Mouse (Mus musculus) cerebellum, adult (tissue): ENCODE measurements around the gene Fez2.

Experiments
- ATAC-seq: cut with Nextera tagmentation; 2 replicates; pipeline ENCODE4 v1.9.2; 2017; ENCODE audit warnings: mild to moderate bottlenecking, moderate library complexity, mixed read lengths; ENCODE audit not compliant: insufficient number of reproducible peaks, low FRiP score, low TSS enrichment

Gene Fez2

GRCm38 (mm10) chr17:78409900-78410299 lies 8.1 kb downstream of the Fez2 start:
- no peak for ATAC-seq

- no peak for ATAC-seq
Observed at GRCm38 (mm10) chr17:78408386-78408785, 9.6 kb downstream of the Fez2 start.

- no peak for ATAC-seq
Observed at GRCm38 (mm10) chr17:78407581-78407980, 10.4 kb downstream of the Fez2 start.

GRCm38 (mm10) chr17:78406854-78407253 lies 11.1 kb downstream of the Fez2 start:
- ATAC-seq: no peak

- ATAC-seq: peak; percentile 86
Observed at GRCm38 (mm10) chr17:78405336-78405735, 12.6 kb downstream of the Fez2 start.

GRCm38 (mm10) chr17:78403804-78404203 lies 14.1 kb downstream of the Fez2 start:
- ATAC-seq: no peak

GRCm38 (mm10) chr17:78403229-78403628 lies 14.7 kb downstream of the Fez2 start:
- no peak for ATAC-seq

GRCm38 (mm10) chr17:78402174-78402573 lies 15.8 kb downstream of the Fez2 start:
- no peak for ATAC-seq

GRCm38 (mm10) chr17:78401713-78402112 lies 16.2 kb downstream of the Fez2 start:
- peak; percentile 75 for ATAC-seq

GRCm38 (mm10) chr17:78401311-78401710 lies 16.6 kb downstream of the Fez2 start:
- no peak for ATAC-seq

- ATAC-seq: no peak
Observed at GRCm38 (mm10) chr17:78400130-78400840, 17.7 kb downstream of the Fez2 start.

GRCm38 (mm10) chr17:78392401-78393087 lies 25.4 kb downstream of the Fez2 start:
- ATAC-seq: no peak

- ATAC-seq: no peak
Observed at GRCm38 (mm10) chr17:78389573-78389972, 28.4 kb downstream of the Fez2 start.

- no peak for ATAC-seq
Observed at GRCm38 (mm10) chr17:78388101-78388847, 29.7 kb downstream of the Fez2 start.

- no peak for ATAC-seq
Observed at GRCm38 (mm10) chr17:78387665-78388064, 30.3 kb downstream of the Fez2 start.

- no peak for ATAC-seq
Observed at GRCm38 (mm10) chr17:78382321-78382720, 35.6 kb downstream of the Fez2 start.

GRCm38 (mm10) chr17:78379730-78380245 lies 38.2 kb downstream of the Fez2 start:
- no peak for ATAC-seq

- ATAC-seq: no peak
Observed at GRCm38 (mm10) chr17:78379079-78379729, 38.7 kb downstream of the Fez2 start.

- no peak for ATAC-seq
Observed at GRCm38 (mm10) chr17:78376587-78376986, 41.4 kb downstream of the Fez2 start.

GRCm38 (mm10) chr17:78374756-78375155 lies 43.2 kb downstream of the Fez2 start:
- no peak for ATAC-seq
